Mouse (Mus musculus) brain, adult 10 weeks (tissue): ENCODE measurements around the gene Prl3c1. TPM values are rescaled to one million over a fixed set of nuclear protein-coding genes. Genes with fewer than 3 reads are reported as not detected.

Experiments
- polyA plus RNA-seq: library from polyadenylated mRNA; stranded (reverse); fragments of 350-450 nt; fragmentation: Illumina TruSeq; extraction: RNeasy Lipid Tissue Mini Kit (QIAGEN cat#74804); gene quantifications from one replicate; pipeline ENCODE4 v1.2.3, GENCODE M21; 2015; ENCODE audit warnings: low read depth, low replicate concordance

The Prl3c1 gene
- not detected for polyA plus RNA-seq

GRCm38 (mm10) chr13:27196359-27196758, at the start of gene Prl3c1:
TSS of gene Prl3c1 (plus strand) at chr13:27196659.

GRCm38 (mm10) chr13:27156490-27156889, 40.0 kb upstream of the Prl3c1 start, which contains the start of gene Prl3d3:
TSS of gene Prl3d3 (plus strand) at chr13:27156790.

GRCm38 (mm10) chr13:27241547-27241946, 45.1 kb downstream of the Prl3c1 start, which contains the start of gene Prl3b1:
TSS of gene Prl3b1 (plus strand) at chr13:27241847.

Other genes with a start within 250 kb of the Prl3c1 start
- not detected for gene Prl, start 139.1 kb upstream of the Prl3c1 start, polyA plus RNA-seq
- not detected for gene Prl3d1, start 102.5 kb upstream of the Prl3c1 start, polyA plus RNA-seq
- gene Prl3d2, start 75.0 kb upstream of the Prl3c1 start, polyA plus RNA-seq: not detected
- gene Prl3d3, start 39.9 kb upstream of the Prl3c1 start, polyA plus RNA-seq: not detected
- not detected for gene Prl3b1, start 45.2 kb downstream of the Prl3c1 start, polyA plus RNA-seq
- gene Prl3a1, start 62.8 kb downstream of the Prl3c1 start, polyA plus RNA-seq: not detected
- not detected for gene Prl6a1, start 116.0 kb downstream of the Prl3c1 start, polyA plus RNA-seq
- gene Prl8a2, start 149.0 kb downstream of the Prl3c1 start, polyA plus RNA-seq: not detected
- not detected for gene Prl2b1, start 194.2 kb downstream of the Prl3c1 start, polyA plus RNA-seq
- gene Prl8a6, start 242.0 kb downstream of the Prl3c1 start, polyA plus RNA-seq: not detected